Comparison of ENCODE assay signal across 16 mouse cellular contexts in genomic region chr5:44999032-44999431, GRCm38 (mm10).
"Had no signal": no experiment of that assay in that cellular context is flagged by ENCODE, and none has a peak within 500 bp of the region (broad histone marks: within the 10 kb centered on the region; RNA-seq: fewer than 3 reads in every experiment).

No protein-coding gene starts in this region.

- H3K4me1 ChIP-seq: liver, embryonic 15.5 days; midbrain, embryonic 10.5 days; neural tube, embryonic 12.5 days had no signal

- H3K27me3 ChIP-seq: limb, embryonic 13.5 days; liver, embryonic 15.5 days; neural tube, embryonic 12.5 days had no signal

- ATAC-seq: intestine, postnatal 0 days had no signal

- H3K4me2 ChIP-seq: limb, embryonic 13.5 days; liver, embryonic 11.5 days; liver, embryonic 15.5 days; neural tube, embryonic 12.5 days had no signal

- H3K9me3 ChIP-seq: limb, embryonic 13.5 days; liver, embryonic 15.5 days; midbrain, embryonic 10.5 days; neural tube, embryonic 12.5 days had no signal

- H3K4me3 ChIP-seq: limb, embryonic 13.5 days; liver, embryonic 15.5 days; midbrain, embryonic 10.5 days; neural tube, embryonic 12.5 days had no signal

- H3K27ac ChIP-seq: limb, embryonic 13.5 days; liver, embryonic 15.5 days; midbrain, embryonic 10.5 days; neural tube, embryonic 12.5 days had no signal

- DNase-seq: kidney, adult 8-10 months; kidney, postnatal 36 days; layer of hippocampus, adult 9-11 months; layer of hippocampus, postnatal 36 days; midbrain, embryonic 14.5 days; retina, postnatal 1 day; right cerebral cortex, postnatal 4 days; spleen, adult 18-20 months; thymus, adult 18-20 months; thymus, postnatal 25 days had no signal

- H3K9ac ChIP-seq: limb, embryonic 13.5 days; liver, embryonic 15.5 days; neural tube, embryonic 12.5 days had no signal

- H3K36me3 ChIP-seq: limb, embryonic 13.5 days; liver, embryonic 15.5 days; midbrain, embryonic 10.5 days; neural tube, embryonic 12.5 days had no signal
